Mouse (Mus musculus) liver, adult 2 months (tissue): ENCODE results near the gene Tgtp1.
"Not testable (repeated sequence)": the region's sequence is repeated elsewhere in the genome, so short reads cannot be mapped to it uniquely, and the experiment has no call there.

Source experiments
- CTCF ChIP-seq: fragments of 200-500 bp; IDR thresholded peaks from 2 replicates; pipeline ENCODE4 v1.5.1; 2011; ENCODE audit warnings: low read depth, low read length, control low read depth
- POLR2A ChIP-seq: fragments of 200-500 bp; IDR thresholded peaks from 2 replicates; pipeline ENCODE4 v1.6.1; 2011; ENCODE audit warnings: low read length, control low read depth; ENCODE audit not compliant: insufficient read depth; ENCODE audit errors: extremely low read depth

- not testable (repeated sequence) for TF ChIP-seq CTCF, POLR2A
These were observed 14.7 kb downstream of the Tgtp1 start, which contains the start of gene 9930111J21Rik1 for GRCm38 (mm10) chr11:48979251-48979650.
